Mouse (Mus musculus) embryonic facial prominence, embryonic 13.5 days (tissue): ENCODE measurements around the gene Klf5. TPM values are rescaled to one million over a fixed set of nuclear protein-coding genes. Genes with fewer than 3 reads are reported as not detected.
A peak's percentile ranks its signal among the peaks of the same experiment; 100 is the strongest.

ENCODE experiments used
- ATAC-seq: fragments of 200-750 bp; cut with Nextera tagmentation; 2 replicates; pipeline ENCODE4 v1.8.0; 2017; ENCODE audit warnings: low read depth; ENCODE audit not compliant: insufficient number of reproducible peaks, insufficient read depth, low FRiP score, low TSS enrichment
- H3K27ac ChIP-seq: fragments of 300-500 bp; sonication (generic); 2 replicates; pipeline ENCODE4 v1.5.1; 2015; ENCODE audit warnings: moderate library complexity, mild to moderate bottlenecking, inconsistent platforms
- H3K27me3 ChIP-seq: fragments of 300-500 bp; sonication (generic); 2 replicates; pipeline ENCODE4 v1.6.1; 2015; ENCODE audit warnings: mild to moderate bottlenecking, inconsistent platforms
- H3K36me3 ChIP-seq: fragments of 300-500 bp; sonication (generic); 2 replicates; pipeline ENCODE4 v1.6.1; 2015; ENCODE audit warnings: mild to moderate bottlenecking, inconsistent platforms
- H3K4me1 ChIP-seq: fragments of 300-500 bp; sonication (generic); 2 replicates; pipeline ENCODE4 v1.6.1; 2015; ENCODE audit warnings: inconsistent platforms
- H3K4me2 ChIP-seq: fragments of 300-500 bp; sonication (generic); 2 replicates; pipeline ENCODE4 v1.6.1; 2015; ENCODE audit warnings: moderate library complexity, mild to moderate bottlenecking, inconsistent platforms
- H3K4me3 ChIP-seq: fragments of 300-500 bp; sonication (generic); 2 replicates; pipeline ENCODE4 v1.5.1; 2015; ENCODE audit warnings: mild to moderate bottlenecking, inconsistent platforms
- H3K9ac ChIP-seq: fragments of 300-500 bp; sonication (generic); 2 replicates; pipeline ENCODE4 v1.6.1; 2015; ENCODE audit warnings: mild to moderate bottlenecking, inconsistent platforms
- H3K9me3 ChIP-seq: fragments of 300-500 bp; sonication (generic); 2 replicates; pipeline ENCODE4 v1.6.1; 2016; ENCODE audit warnings: inconsistent platforms
- WGBS: fragments of 180-500 bp; shearing (Covaris S2); methylation state at CpG from one replicate; pipeline ENCODE4 v1.1.7; 2015; ENCODE audit warnings: mixed read lengths; 5-methylcytosine and 5-hydroxymethylcytosine counted together
- polyA plus RNA-seq: library from polyadenylated mRNA; unstranded; fragments of >200 nt; fragmentation: Nextera tagmentation; extraction: Ambion mirVana; gene quantifications from 2 replicates; pipeline ENCODE4 v1.2.1, GENCODE M21; 2015

Klf5 gene
- polyA plus RNA-seq, 1 experiment from 2014 or later = 26.7 TPM

- no peak overlapping the region for H3K27ac ChIP-seq
- 77% methylated on average over 3 of the region's 4 CpGs for WGBS
- ATAC-seq = no peak
Measured at GRCm38 (mm10) chr14:99285486-99285885, 13.0 kb upstream of the Klf5 start.

GRCm38 (mm10) chr14:99292176-99292575 lies 6.3 kb upstream of the Klf5 start:
- H3K4me2 ChIP-seq = no peak overlapping the region
- no peak overlapping the region for H3K4me3 ChIP-seq
- no peaks in the 10 kb centered on the region for H3K36me3 ChIP-seq
- ATAC-seq = no peak
- no peak overlapping the region for H3K27ac ChIP-seq
- no peaks in the 10 kb centered on the region for H3K9me3 ChIP-seq
- 92% methylated on average over 5 of the region's 5 CpGs for WGBS
- 0 out of 2 replicates have a peak, but pooled peaks cover 2% of the 10 kb centered on the region for H3K27me3 ChIP-seq
- no peak overlapping the region for H3K9ac ChIP-seq
- no peaks in the 10 kb centered on the region for H3K4me1 ChIP-seq

More at GRCm38 (mm10) chr14:99285486-99285885, 13.0 kb upstream of the Klf5 start:
- Histone ChIP-seq H3K4me1 (no peaks in the 10 kb centered on the region), H3K36me3 (no peaks in the 10 kb centered on the region), H3K9me3 (no peaks in the 10 kb centered on the region), H3K27me3 (no peaks in the 10 kb centered on the region), H3K9ac (no peak overlapping the region), H3K4me2 (no peak overlapping the region), H3K4me3 (no peak overlapping the region)

- H3K4me2 ChIP-seq = no peak overlapping the region
- 78% methylated on average over 8 of the region's 8 CpGs for WGBS
- no peaks in the 10 kb centered on the region for H3K9me3 ChIP-seq
- ATAC-seq = no peak
- no peak overlapping the region for H3K27ac ChIP-seq
- 0 out of 2 replicates have a peak, but pooled peaks cover 2% of the 10 kb centered on the region for H3K4me1 ChIP-seq
- H3K36me3 ChIP-seq = no peaks in the 10 kb centered on the region
- H3K9ac ChIP-seq = no peak overlapping the region
- H3K27me3 ChIP-seq = peaks cover 7% of the 10 kb centered on the region; the same call in 1 of the 2 replicates
- H3K4me3 ChIP-seq = no peak overlapping the region
Measured at GRCm38 (mm10) chr14:99294424-99294823, 4.1 kb upstream of the Klf5 start.

- Histone ChIP-seq H3K4me1 (0 out of 2 replicates have a peak, but pooled peaks cover 7% of the 10 kb centered on the region), H3K36me3 (no peaks in the 10 kb centered on the region), H3K27me3 (peaks cover 12% of the 10 kb centered on the region), H3K9ac (no peak overlapping the region), H3K27ac (no peak overlapping the region), H3K9me3 (no peaks in the 10 kb centered on the region), H3K4me2 (no peak overlapping the region), H3K4me3 (no peak overlapping the region)
- no peak for ATAC-seq
- WGBS = 60% methylated on average over 15 of the region's 15 CpGs
Measured at GRCm38 (mm10) chr14:99295606-99296341, 2.7 kb upstream of the Klf5 start.

GRCm38 (mm10) chr14:99299022-99299481 lies 561 bp downstream of the Klf5 start:
- H3K4me3 ChIP-seq = peak overlapping the region; percentile 67
- peak overlapping the region; percentile 82 for H3K9ac ChIP-seq
- peak overlapping the region; percentile 62 for H3K27ac ChIP-seq
- 0 out of 2 replicates have a peak, but pooled peaks cover 7% of the 10 kb centered on the region for H3K4me1 ChIP-seq
- WGBS = under 1% methylated on average over 60 of the region's 60 CpGs
- peaks cover 5% of the 10 kb centered on the region for H3K36me3 ChIP-seq
- ATAC-seq = peak; percentile 48
- H3K9me3 ChIP-seq = no peaks in the 10 kb centered on the region
- peak overlapping the region; percentile 94 for H3K4me2 ChIP-seq
- H3K27me3 ChIP-seq = peaks cover 23% of the 10 kb centered on the region

- peak overlapping the region; percentile 62 for H3K27ac ChIP-seq
- ATAC-seq = no peak
- WGBS = 3% methylated on average over 21 of the region's 21 CpGs
- peaks cover 5% of the 10 kb centered on the region for H3K36me3 ChIP-seq
- no peaks in the 10 kb centered on the region for H3K9me3 ChIP-seq
- H3K27me3 ChIP-seq = peaks cover 23% of the 10 kb centered on the region
- H3K9ac ChIP-seq = peak overlapping the region; percentile 82
- H3K4me3 ChIP-seq = peak overlapping the region; percentile 67
- H3K4me1 ChIP-seq = 0 out of 2 replicates have a peak, but pooled peaks cover 7% of the 10 kb centered on the region
- peak overlapping the region; percentile 94 for H3K4me2 ChIP-seq
Measured at GRCm38 (mm10) chr14:99299701-99300191, 1.3 kb downstream of the Klf5 start.

- Histone ChIP-seq H3K36me3 (peaks cover 5% of the 10 kb centered on the region), H3K9ac (no peak overlapping the region), H3K27ac (no peak overlapping the region), H3K4me1 (0 out of 2 replicates have a peak, but pooled peaks cover 7% of the 10 kb centered on the region), H3K4me2 (peak overlapping the region; percentile 94; the same call in 1 of the 2 replicates), H3K27me3 (peaks cover 23% of the 10 kb centered on the region), H3K9me3 (no peaks in the 10 kb centered on the region), H3K4me3 (no peak overlapping the region)
- 54% methylated on average over 11 of the region's 11 CpGs for WGBS
- ATAC-seq = no peak
Measured at GRCm38 (mm10) chr14:99301472-99301871, 3.0 kb downstream of the Klf5 start.

GRCm38 (mm10) chr14:99304387-99304786 lies 5.9 kb downstream of the Klf5 start:
- H3K9ac ChIP-seq = no peak overlapping the region
- peaks cover 16% of the 10 kb centered on the region for H3K27me3 ChIP-seq
- 84% methylated on average over 3 of the region's 3 CpGs for WGBS
- H3K27ac ChIP-seq = no peak overlapping the region; the same call in 1 of the 2 replicates
- 0 out of 2 replicates have a peak, but pooled peaks cover 6% of the 10 kb centered on the region for H3K4me1 ChIP-seq
- no peak overlapping the region for H3K4me3 ChIP-seq
- no peak overlapping the region for H3K4me2 ChIP-seq
- H3K9me3 ChIP-seq = no peaks in the 10 kb centered on the region
- peaks cover 9% of the 10 kb centered on the region for H3K36me3 ChIP-seq
- ATAC-seq = no peak

- no peak overlapping the region for H3K27ac ChIP-seq
- no peak for ATAC-seq
- no peak overlapping the region for H3K4me2 ChIP-seq
- peaks cover 16% of the 10 kb centered on the region for H3K27me3 ChIP-seq
- H3K9me3 ChIP-seq = no peaks in the 10 kb centered on the region
- H3K9ac ChIP-seq = no peak overlapping the region
- H3K4me3 ChIP-seq = no peak overlapping the region
- 71% methylated on average over 12 of the region's 12 CpGs for WGBS
- H3K36me3 ChIP-seq = peaks cover 9% of the 10 kb centered on the region
- no peaks in the 10 kb centered on the region for H3K4me1 ChIP-seq
Measured at GRCm38 (mm10) chr14:99304997-99305792, 6.7 kb downstream of the Klf5 start.

GRCm38 (mm10) chr14:99306410-99306809 lies 7.9 kb downstream of the Klf5 start:
- H3K27me3 ChIP-seq = peaks cover 6% of the 10 kb centered on the region; the same call in 1 of the 2 replicates
- H3K27ac ChIP-seq = no peak overlapping the region
- H3K4me2 ChIP-seq = no peak overlapping the region
- no peak for ATAC-seq
- 85% methylated on average over 7 of the region's 7 CpGs for WGBS
- H3K4me1 ChIP-seq = no peaks in the 10 kb centered on the region
- no peak overlapping the region for H3K9ac ChIP-seq
- no peak overlapping the region for H3K4me3 ChIP-seq
- peaks cover 9% of the 10 kb centered on the region for H3K36me3 ChIP-seq
- no peaks in the 10 kb centered on the region for H3K9me3 ChIP-seq

- Histone ChIP-seq H3K4me3 (no peak overlapping the region), H3K27ac (no peak overlapping the region), H3K4me2 (no peak overlapping the region), H3K36me3 (peaks cover 12% of the 10 kb centered on the region), H3K9ac (no peak overlapping the region), H3K9me3 (no peaks in the 10 kb centered on the region; the same call in 1 of the 2 replicates), H3K4me1 (no peaks in the 10 kb centered on the region), H3K27me3 (no peaks in the 10 kb centered on the region)
- 70% methylated on average over 9 of the region's 9 CpGs for WGBS
- ATAC-seq = no peak
Measured at GRCm38 (mm10) chr14:99309606-99310005, 11.1 kb downstream of the Klf5 start.
